Mouse (Mus musculus) brain, embryonic 14.5 days (tissue): ENCODE results near the gene Eif4a1.
A peak's percentile ranks its signal among the peaks of the same experiment; 100 is the strongest.

ENCODE experiments used
- CTCF ChIP-seq: fragments of 200-500 bp; IDR thresholded peaks from 2 replicates; pipeline ENCODE4 v1.5.1; 2012; ENCODE audit warnings: inconsistent platforms, mild to moderate bottlenecking, moderate library complexity, borderline replicate concordance; ENCODE audit not compliant: insufficient read depth, insufficient read length; ENCODE audit errors: extremely low read depth
- POLR2A ChIP-seq: fragments of 200-500 bp; IDR thresholded peaks from 2 replicates; pipeline ENCODE4 v1.6.1; 2012; ENCODE audit warnings: mild to moderate bottlenecking, inconsistent platforms, borderline replicate concordance; ENCODE audit not compliant: poor library complexity, insufficient read depth, insufficient read length, severe bottlenecking; ENCODE audit errors: extremely low read depth

GRCm38 (mm10) chr11:69632284-69633089 lies 39.7 kb downstream of the Eif4a1 start, which contains the start of gene Fxr2:
- TF ChIP-seq CTCF (peak; percentile 81), POLR2A (peak; percentile 94)
